Mouse (Mus musculus): ENCODE measurements at regions not wholly inside any gene's neighbourhood (a gene's known extent, or its start where the extent isn't known, plus 50 kb on each side); places are given as distances from the start of the nearest gene placed in this dataset.
"Not testable (repeated sequence)": the region's sequence is repeated elsewhere in the genome, so short reads cannot be mapped to it uniquely, and the experiment has no call there.

DNA sequence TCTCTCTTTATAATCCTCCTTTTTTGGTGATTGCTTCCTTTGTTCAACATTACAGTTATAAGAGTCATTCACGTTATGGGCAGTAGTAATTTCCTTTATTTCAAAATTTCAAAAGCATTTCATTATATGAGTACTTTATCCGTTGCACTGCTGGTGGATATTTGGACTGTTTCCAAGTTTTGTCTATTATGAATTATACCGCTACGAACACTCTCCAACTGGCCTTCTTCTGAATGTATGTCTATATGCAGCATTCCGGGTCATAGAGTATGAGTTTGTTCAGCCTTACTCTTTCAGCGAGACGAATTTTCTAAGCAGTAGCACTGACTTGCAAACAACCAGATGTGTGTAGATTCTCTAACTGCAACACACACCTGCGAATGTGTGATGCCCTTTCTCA, 57.8 kb downstream of the Dusp6 start:
- no peak for DNase-seq

DNA sequence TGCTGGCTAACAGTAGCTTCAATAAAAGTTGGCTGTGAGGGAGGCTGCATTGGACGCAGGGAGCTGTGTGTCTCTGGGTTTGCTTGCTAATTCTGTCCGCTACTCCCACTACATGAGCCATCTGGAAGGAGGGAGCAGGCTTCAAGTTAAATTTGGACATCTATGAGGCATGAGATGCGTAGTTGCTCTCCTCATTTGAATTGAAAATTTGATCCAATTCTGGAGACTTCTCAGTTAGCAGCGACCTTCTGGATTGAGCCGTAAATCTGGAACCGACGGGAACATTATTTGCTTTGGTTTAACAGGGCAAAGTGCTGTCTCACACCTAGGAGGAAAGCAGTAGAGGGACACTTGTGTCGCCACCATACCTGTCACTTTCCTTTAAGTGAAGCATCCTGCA, 60.3 kb downstream of the Dusp6 start:
- no peak for DNase-seq

DNA sequence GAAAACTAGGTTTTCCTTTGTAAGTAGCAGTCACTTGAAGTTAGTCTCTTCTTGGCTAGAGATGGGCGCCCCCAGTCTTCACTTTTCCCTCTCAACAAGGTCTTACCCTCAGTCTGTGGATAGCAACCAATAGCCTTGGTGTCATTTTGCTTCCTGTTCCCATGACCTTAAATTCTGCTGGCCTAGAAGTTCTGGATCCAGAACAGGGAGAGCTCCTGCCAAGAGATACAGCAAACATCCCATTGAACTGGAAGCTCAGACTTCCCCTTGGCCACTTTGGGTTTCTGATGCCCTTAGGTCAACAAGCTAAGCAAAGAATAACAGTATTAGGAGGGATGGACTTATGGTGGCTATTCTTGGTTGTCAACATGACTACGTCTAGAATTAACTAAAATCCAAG, 64.5 kb downstream of the Dusp6 start:
- no peak for DNase-seq

DNA sequence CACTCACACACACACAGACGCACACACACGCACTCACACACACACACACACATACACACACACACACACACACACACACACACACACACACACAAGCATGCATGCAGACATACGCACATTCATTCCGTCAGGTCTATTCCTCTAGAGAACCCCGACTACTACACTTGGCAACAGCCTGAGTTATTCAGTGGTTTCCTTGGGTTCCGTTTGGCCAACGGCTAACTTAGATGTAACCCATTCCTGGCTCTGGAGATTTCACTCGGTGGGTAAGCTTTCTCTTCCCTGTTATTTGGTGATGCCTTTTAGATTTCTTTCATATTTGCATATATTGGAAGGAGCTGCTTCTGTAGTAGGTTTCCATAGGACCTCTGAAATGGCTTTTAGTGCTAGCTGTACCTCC, 65.5 kb downstream of the Dusp6 start:
- no peak for DNase-seq

DNA sequence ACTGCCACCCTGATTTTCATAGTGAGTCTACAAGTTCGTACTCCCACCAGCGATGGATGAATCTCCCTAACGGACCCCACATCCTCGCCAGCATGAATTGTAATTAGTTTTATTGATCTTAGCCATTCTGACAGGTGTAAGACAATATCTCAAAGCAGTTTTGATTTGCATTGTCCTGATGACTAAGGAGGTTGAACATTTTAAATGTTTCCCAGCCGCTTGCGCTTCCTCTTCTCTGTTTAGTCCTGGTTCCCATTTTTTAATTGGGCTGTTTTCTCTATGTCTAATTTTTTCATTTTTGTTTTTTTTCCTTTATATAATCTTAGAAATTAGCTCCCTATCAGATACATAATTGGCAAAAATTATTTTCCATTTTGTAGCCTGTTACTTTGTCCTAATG, 66.4 kb downstream of the Dusp6 start:
- DNase-seq, result no peak

DNA sequence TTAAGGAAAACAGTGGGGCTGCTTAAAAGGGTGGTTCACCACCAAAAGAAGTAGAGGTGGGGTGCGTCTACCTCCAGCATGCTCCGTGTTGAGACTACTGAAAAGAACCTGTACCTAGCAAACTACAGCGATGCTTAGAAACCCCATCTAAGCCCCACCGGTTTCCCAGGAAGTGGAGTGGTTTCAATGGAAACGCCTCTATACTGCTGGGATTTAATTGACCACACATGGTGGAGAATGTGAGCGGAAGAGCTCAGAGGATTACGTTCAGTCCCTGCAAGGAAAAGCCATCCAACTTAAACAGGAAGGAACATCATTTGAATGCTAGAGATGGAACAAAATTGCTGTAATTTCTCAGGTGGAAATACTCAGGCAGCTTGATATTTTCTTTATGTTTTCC, 67.5 kb downstream of the Dusp6 start:
- DNase-seq, result no peak

DNA sequence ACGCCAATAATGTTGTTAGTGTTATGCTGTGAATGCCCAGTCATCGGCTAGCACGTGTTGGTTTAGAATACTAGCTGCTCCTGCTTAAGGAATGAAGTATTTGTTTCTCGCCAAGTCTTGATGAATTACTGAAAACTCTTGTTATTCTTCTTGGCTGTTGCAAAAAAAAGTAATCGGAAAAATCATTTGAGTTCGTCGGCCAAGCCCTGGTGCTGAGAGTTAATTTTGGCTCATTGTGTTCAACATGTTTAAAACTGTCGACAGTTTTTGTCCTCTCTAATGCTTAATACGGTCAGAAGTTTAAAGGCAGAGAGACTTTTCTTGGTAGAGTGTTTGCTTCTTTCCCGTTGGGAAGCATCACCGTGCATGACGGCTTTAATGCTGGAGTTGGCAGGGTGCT, 68.8 kb downstream of the Dusp6 start:
- DNase-seq, result no peak

DNA sequence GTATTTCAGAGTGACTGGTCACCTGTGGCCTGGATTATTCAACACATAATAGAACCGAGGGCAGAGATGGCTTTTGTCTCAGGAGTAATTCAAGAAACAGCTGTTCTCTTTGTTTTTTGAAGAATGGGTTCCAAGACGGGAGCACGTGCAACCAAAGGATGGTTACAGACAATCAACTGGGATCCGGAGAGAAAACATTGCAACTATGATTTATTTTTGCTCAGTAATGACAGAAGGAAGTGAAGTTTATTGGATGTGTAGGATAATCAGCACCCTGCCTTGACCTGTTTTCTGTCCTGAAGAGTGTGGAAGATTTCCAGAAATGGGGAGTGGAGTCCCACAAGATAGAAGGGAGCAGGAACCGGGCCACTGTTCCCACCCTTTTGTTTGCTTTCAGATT, 70.8 kb downstream of the Dusp6 start:
- DNase-seq, result no peak

DNA sequence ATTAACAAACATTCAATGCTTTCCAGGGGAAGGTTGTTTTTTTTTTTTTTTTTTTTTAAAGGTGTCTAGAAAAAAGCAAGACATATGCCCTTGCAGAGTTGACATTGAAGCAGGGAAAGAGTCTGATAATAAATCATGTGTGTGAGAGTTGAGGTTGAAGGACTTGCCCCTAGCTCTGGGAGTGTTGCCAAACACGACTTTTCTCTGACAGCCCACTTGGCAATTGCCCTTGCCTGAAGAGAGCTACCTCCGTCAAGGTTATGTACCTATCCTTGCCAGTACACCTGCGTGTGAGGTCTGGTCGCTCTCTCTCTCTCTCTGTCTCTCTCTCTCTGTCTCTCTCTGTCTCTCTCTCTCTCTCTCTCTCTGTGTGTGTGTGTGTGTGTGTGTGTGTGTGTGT, 73.1 kb downstream of the Dusp6 start:
- DNase-seq, result no peak

DNA sequence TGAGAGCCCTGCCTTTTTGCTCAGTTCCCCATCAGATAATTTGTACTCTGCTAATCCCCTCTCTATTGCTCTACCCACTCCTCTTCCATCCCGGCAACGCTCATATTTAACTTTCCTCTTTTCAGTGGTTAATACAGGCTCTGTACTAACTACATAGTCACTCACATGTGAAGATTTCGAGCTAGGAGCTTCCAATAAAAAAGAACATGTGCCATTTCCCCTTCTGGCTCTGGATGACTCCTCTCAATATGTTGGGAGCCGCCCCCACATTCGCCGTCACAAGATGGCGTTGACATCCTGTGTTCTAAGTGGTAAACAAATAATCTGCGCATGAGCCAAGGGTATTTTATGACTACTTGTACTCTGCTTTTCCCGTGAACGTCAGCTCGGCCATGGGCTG, 75.8 kb downstream of the Dusp6 start:
- DNase-seq, result not testable (repeated sequence)

DNA sequence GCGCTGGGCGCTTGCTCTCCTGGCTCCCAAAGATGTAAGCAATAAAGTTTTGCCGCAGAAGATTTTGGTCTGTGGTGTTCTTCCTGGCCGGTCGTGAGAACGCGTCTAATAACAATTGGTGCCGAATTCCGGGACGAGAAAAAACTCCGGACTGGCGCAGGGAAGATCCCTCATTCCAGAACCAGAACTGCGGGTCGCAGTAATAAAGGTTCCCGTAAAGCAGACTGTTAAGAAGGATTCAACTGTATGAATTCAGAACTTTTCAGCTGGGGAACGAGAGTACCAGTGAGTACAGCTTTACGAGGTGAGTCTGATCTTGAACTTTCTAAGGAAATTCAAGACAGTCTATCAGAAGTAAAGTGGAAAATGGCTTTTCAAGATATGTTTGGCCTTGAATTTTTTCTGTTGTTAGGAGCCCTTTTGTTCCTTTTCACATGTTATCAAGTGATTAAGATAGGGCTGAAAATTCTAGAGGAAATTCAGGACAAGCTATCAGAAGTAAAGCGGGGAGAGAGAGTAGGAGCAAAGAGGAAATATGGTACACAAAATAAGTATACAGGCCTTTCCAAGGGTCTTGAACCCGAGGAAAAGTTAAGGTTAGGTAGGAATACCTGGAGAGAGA, 76.4 kb downstream of the Dusp6 start:
- peak; percentile 55 to 74 for DNase-seq

DNA sequence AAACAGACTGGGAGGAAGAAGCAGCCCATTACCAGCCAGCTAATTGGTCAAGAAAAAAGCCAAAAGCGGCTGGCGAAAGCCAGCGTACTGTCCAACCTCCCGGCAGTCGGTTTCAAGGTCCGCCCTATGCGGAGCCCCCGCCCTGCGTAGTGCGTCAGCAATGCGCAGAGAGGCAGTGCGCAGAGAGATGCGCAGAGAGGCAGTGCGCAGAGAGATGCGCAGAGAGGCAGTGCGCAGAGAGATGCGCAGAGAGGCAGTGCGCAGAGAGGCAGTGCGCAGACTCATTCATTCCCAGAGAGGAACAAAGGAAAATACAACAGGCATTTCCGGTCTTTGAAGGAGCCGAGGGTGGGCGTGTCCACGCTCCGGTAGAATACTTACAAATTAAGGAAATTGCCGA, 77.0 kb downstream of the Dusp6 start:
- not testable (repeated sequence) for DNase-seq

DNA sequence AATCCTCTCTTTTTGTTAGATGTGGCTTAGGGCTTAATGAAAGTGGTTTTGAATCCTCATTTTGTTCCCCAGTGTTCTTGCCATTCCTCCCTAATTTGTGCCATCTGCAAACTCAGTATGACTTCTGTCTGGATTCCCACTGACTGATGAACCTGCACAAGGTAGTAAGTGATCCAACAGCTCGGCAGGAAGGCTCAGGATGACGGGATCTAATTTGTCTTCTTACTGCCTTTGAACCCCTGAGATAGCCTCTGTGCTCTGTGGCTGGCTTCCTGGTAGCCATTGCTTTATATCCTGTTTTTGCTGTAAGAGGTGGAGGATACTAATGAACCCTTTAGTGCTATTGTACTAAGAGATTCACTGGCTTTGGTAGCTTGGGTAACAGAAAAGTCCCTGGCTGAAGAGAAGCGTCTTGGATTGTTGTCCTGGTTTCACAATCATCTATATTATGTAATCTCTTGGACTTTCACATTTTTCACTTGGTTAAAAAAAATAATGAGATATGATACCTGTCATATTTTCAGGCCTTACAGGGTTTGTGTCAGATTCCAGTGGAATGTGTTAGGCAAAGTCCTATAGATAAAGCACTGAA, 86.2 kb downstream of the Dusp6 start:
- no peak for DNase-seq

DNA sequence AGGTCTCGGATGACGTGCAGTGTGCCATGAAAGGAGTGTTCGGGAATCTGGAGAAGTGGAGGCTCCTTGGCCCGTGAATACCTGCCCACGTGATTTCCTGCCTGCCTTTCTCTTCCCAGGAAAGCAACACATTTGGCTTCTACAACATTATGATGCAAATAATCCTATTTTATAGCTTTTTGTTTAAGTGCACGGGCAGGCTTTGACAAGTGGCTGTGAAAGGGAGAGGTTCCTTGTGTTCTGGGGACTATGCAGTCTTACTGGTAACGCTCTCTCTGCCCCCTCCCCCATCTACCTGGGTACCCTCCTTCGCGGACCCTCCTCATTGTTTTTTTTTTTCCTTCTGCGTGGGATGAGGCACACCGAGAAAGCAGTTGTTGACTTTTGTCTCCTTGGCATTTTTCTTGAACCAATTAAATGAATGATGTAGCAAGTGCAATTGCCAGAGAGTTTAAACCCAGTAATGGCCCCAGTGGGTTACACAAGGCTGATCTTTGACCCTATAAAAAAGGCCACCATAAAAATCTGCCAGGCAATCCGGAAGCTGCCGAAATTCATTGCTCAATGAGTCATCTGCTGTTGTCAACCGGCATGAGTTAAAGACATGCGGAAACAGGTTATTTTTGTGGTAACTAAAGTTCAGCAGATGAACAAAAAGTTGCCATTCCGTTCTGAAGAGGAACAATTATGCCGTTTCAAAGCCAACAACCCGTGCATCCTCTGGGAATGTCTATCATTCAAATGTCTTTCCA, 90.7 kb downstream of the Dusp6 start:
- no peak for DNase-seq

DNA sequence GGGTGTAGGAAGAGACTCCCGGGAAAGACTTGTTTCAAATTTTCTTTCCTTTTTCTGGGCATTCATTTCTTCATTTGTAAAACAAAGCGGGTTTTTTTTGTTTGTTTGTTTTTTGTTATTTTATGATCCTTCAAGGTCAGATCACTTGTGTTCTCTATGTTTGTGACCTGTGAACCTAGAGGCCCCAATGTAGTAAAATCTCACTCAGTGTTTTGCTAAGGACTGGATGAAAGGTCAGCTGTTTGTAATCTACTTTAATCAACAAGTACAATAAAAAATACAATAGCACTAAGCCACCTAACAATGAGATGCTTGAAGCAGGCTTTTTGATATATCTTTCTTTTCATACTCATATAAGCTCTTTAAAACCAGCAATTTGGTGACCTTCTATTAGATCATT, 91.3 kb downstream of the Dusp6 start:
- no peak for DNase-seq

DNA sequence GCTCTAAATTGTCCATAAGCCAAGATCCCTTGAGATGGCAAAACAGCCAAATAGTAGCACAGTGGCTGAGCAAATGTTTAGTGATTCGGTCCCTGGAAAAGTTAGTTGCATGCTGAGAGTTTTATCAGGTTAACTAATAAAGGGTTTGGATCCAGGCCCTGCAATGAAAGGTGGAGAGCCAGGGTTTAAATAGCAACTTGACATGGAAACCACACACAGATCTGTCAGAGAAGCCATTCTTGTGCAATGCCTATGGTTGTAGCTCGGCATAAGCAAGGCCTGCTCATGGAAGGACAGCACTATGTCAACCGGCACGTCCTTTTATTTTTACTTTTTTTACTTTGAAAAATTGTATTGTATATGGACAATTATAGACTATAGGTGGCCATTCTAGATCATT, 92.3 kb downstream of the Dusp6 start:
- no peak for DNase-seq

DNA sequence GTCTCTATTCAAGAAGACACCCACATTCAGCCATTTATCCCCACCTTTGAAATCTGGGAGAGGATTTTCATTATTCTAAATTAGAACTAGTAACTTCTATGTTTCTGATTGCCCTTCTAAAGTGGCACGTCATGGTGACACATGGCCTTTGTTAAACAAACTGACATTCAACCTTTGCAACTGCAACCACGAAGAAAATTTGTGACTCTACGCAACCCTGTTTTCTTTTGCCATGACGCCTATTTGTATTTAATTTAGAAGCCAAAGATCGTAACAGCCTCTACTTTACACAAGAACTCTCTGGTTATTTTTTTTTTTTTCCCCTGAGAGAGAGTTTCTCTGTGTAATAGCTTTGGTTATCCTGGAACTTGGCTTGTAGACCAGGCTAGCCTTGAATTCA, 93.2 kb downstream of the Dusp6 start:
- DNase-seq, result no peak

DNA sequence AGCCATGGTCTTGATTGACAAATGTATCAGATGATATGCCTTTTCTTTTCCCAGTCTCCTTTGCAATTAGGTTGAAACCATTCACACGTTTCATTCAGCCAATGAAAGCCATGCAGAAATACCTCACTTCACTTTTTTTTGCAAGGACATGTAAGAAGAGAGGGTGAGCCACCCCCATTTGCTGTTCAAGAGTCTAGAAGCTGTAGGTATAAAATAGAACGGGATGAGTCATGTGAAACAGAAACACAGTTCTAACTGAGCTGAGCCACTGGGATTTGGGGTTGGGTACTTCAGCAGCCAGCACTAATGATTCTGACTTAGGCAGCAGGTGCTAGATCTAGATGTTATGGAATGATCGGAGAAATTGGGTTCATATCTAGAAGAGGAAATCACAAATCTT, 93.9 kb downstream of the Dusp6 start:
- DNase-seq, result no peak

DNA sequence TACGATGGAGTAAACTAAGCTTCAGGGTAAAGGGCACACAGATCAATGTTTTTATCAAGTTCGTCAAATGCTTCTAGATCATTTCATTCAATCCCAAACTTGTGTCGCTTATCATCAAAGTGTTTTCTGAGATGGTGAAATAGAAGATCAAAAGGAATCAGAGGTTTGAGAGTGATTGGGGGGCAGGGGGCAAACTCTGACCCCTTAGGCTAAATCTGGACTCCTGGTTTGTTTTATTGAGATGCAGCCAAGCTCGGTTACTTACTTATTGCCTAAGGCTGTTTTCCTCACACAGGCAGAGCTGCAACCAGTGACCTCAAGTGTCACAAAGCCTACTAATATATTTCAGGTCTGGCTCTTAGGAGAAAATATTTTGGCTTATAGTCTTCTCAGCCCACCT, 94.3 kb downstream of the Dusp6 start:
- DNase-seq, result no peak

DNA sequence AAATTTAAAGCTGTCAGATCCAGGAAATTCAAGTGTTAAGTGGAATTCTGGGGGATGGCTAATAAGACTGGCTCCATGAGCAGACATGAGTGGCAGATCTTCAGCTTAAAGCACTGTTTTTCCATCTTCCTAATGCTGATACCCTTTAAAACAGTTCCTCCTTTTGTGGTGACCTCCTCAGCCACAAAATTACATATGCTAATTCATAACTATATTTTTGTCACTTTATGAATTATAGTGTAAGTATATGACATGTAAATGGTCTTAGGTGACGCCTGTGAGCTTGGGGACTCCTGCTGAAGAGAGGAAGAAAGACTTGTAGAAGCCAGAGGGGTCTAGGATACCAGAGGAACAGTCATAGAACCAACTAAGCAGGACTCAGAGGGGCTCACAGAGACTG, 95.2 kb downstream of the Dusp6 start:
- DNase-seq, result no peak

DNA sequence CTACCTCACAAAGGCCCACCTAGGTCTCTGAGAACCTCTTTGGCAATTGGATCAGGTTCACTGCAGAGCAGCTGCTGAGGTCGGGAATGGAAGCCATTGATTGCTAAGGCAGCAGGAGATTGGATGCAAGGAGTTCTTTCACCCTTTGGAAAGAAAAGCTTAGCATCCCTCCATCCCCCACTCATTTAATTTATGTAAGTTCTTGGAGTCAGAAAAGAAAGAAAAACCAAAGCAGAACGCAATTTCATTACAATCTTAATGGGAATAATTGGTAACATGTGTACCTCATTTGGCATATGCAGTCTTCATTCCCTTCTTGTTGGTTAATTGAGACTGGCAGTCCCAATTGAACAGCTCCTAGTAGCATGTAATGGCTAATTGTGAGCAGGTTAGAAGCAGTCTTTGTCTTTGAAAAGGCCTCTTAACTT, 96.4 kb downstream of the Dusp6 start:
- DNase-seq, result no peak

DNA sequence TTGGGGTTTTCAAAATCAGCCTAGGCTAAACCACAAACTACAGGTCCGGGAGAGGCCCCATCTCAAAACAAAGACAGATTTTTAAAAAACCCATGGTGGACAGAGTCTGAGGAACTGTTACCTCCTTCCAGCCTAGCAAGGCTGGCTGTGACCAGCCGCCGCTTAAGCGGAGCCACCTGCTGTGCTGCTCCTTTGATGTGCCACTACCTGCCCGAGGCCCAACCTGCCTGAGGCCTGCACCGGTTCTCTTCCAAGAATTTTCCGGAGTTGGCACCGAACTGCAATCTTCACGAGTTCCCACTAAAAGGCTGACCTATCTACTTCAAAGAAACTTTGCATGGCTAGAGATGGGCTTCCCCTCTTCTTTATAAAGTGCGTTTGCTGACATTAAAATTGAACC, 97.6 kb downstream of the Dusp6 start:
- not testable (repeated sequence) for DNase-seq

DNA sequence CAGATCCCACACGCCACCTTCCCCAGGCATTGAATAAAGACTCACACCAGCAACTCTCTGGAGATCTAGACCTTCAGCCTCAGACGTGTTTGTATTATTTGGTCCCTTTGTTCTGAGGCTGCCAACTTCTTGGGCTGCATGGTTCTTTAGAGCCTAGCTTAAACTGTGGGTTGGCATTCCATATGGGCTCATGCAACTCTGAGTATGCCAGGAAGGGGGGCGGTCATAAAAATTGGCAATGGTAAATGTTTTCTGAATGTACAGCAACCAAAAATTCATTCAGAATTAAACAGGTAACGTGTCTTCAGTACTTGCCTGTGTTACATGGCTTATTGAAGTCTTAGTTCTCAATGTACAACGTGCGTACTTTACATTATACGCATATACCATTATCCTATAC, 103.1 kb downstream of the Dusp6 start:
- DNase-seq, result no peak

DNA sequence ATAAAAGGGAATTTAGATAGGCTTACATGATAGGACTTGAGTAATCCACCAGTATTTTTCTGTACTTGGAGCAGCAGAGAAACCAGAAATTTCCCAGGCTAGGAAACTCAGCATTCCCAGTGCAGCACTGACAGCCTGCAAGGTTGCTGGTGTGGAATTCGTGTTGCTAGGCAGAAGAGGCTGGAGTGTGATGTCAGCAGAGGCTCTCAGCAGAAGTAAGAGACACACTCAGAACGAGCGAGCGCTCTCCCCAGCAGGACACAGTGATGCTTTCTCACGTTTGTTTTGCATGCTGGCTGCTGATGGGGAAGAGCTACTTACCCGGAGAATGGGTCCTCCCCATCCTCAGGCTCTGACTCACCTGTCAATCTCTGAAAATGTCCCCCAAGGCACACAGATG, 104.7 kb downstream of the Dusp6 start:
- no peak for DNase-seq

DNA sequence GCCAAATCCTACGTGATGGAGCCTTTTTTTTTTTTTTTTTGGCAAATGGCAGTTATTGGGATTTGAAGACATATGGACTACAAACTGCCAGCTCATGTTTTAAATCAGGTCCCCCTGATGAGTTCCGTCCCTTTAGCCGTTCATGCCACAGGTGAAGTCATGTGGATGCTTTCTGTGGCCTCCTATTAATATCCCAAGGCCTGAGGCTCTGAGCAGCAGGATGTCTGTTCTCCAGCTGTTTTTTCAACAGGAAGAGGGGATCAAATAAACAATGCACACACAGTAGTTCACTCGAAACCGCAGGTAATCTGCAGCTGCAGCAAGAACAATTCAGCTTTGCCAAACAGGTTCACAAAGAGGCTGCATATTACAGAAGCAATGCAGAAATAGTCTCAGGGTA, 112.1 kb downstream of the Dusp6 start:
- no peak for DNase-seq
